Mouse (Mus musculus) heart, embryonic 14.5 days (tissue): ENCODE data around the gene Tigd2. TPM values are rescaled to one million over a fixed set of nuclear protein-coding genes. Genes with fewer than 3 reads are reported as not detected.
A peak's percentile ranks its signal among the peaks of the same experiment; 100 is the strongest.

ENCODE experiments used
- ATAC-seq: fragments of 200-750 bp; cut with Nextera tagmentation; 2 replicates; pipeline ENCODE4 v1.8.0; 2017; ENCODE audit warnings: low read depth, moderate TSS enrichment; ENCODE audit not compliant: insufficient number of reproducible peaks, insufficient read depth, low FRiP score
- H3K27ac ChIP-seq, 2 experiments: fragments of 200-500 bp in 1 of 2; fragments of 300-500 bp in 1 of 2; sonication (generic) in 1 of 2; replicated peaks in 1 of 2; 2 replicates each; pipeline ENCODE4 v1.5.1; 2012 to 2014; ENCODE audit warnings: low read depth in 2 of 2, low read length in 2 of 2, control low read depth in 1 of 2, mild to moderate bottlenecking in 1 of 2, mixed read lengths in 1 of 2; ENCODE audit not compliant: control insufficient read depth in 1 of 2, insufficient read depth in 1 of 2
- H3K27me3 ChIP-seq: fragments of 300-500 bp; sonication (generic); 2 replicates; pipeline ENCODE4 v1.6.1; 2014; ENCODE audit warnings: mild to moderate bottlenecking, low read length, control low read depth; ENCODE audit not compliant: control insufficient read depth, insufficient read depth
- H3K36me3 ChIP-seq: fragments of 300-500 bp; sonication (generic); 2 replicates; pipeline ENCODE4 v1.6.1; 2014; ENCODE audit warnings: mild to moderate bottlenecking, control low read depth, low read length, mixed read lengths; ENCODE audit not compliant: control insufficient read depth, insufficient read depth
- H3K4me1 ChIP-seq, 2 experiments: fragments of 200-500 bp in 1 of 2; fragments of 300-500 bp in 1 of 2; sonication (generic) in 1 of 2; 2 replicates each; pipeline ENCODE4 v1.6.1; 2012 to 2014; ENCODE audit warnings: low read length in 2 of 2, control low read depth in 1 of 2, mixed read lengths in 1 of 2; ENCODE audit not compliant: control insufficient read depth in 2 of 2, insufficient read depth in 2 of 2
- H3K4me2 ChIP-seq: fragments of 300-500 bp; sonication (generic); 2 replicates; pipeline ENCODE4 v1.6.1; 2014; ENCODE audit warnings: mild to moderate bottlenecking, low read length
- H3K4me3 ChIP-seq, 2 experiments: fragments of 200-500 bp in 1 of 2; fragments of 300-500 bp in 1 of 2; sonication (generic) in 1 of 2; 2 replicates each; pipeline ENCODE4 v1.5.1; 2012 to 2014; ENCODE audit warnings: low read length in 2 of 2, mild to moderate bottlenecking in 2 of 2, control low read depth in 1 of 2, low read depth in 1 of 2, moderate library complexity in 1 of 2; ENCODE audit not compliant: control insufficient read depth in 1 of 2, insufficient read depth in 1 of 2
- H3K9ac ChIP-seq: fragments of 300-500 bp; sonication (generic); 2 replicates; pipeline ENCODE4 v1.6.1; 2014; ENCODE audit warnings: mild to moderate bottlenecking, low read length
- H3K9me3 ChIP-seq: fragments of 300-500 bp; sonication (generic); 2 replicates; pipeline ENCODE4 v1.6.1; 2016; ENCODE audit warnings: low read length, control low read depth; ENCODE audit not compliant: control insufficient read depth
- WGBS: fragments of 180-500 bp; shearing (Covaris S2); extraction: QIAGEN DNeasy Blood & Tissue Kit; methylation state at CpG from one replicate; pipeline ENCODE4 v1.1.7; 2014; 5-methylcytosine and 5-hydroxymethylcytosine counted together
- polyA plus RNA-seq: library from polyadenylated mRNA; unstranded; fragments of >200 nt; fragmentation: Nextera tagmentation; extraction: Ambion mirVana; gene quantifications from 2 replicates; pipeline ENCODE4 v1.2.1, GENCODE M21; 2014

Gene Tigd2
- polyA plus RNA-seq, 1 experiment from 2014 or later: 18.8 TPM

DNA sequence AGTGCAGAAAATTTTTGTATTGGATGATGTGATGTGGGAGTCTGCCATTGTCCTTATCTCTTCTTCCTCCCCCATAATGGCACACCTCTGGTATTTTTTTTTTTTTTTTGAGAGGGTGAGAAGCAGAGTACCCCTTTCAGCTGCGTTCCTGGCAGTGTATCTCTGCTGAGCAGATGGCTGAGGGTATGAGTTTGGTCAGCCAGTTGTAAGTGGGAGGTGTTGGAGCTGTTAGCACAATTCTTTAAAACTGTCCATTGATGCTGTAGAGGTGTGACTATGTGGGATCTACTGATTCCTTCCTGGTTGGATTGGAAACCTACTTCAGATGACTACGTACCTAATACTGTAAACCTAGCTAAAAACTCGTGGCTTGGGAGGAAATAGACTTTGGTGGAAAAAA lies 10.3 kb upstream of the Tigd2 start:
- Histone ChIP-seq H3K9me3 (no peaks in the 10 kb centered on the region), H3K36me3 (no peaks in the 10 kb centered on the region), H3K4me2 (no peak overlapping the region), H3K27me3 (no peaks in the 10 kb centered on the region), H3K4me1 (no peaks in the 10 kb centered on the region; a peak in 1 of 4 replicates), H3K9ac (no peak overlapping the region), H3K27ac (no peak overlapping the region), H3K4me3 (no peak overlapping the region)
- WGBS: 72% methylated on average over 3 of the region's 3 CpGs
- no peak for ATAC-seq

DNA sequence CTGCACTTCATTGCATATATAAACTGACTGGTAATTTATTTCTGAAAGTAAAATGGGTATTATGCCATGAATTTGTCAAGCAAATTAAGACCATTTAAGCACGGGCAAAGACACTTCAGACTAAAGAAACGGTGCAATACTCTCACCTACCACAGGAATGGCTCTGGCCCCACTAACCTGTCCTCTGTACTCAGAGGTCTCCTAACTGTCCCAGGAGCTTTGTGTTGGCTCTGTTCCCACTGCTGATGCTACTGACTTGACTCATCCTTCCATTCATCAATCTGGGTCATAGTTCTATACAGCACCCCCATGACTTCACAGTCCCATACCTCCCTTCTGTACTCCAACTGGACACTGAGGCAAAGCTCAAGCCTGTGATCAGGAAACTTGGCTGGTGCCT lies 9.6 kb upstream of the Tigd2 start:
- ATAC-seq: no peak

DNA sequence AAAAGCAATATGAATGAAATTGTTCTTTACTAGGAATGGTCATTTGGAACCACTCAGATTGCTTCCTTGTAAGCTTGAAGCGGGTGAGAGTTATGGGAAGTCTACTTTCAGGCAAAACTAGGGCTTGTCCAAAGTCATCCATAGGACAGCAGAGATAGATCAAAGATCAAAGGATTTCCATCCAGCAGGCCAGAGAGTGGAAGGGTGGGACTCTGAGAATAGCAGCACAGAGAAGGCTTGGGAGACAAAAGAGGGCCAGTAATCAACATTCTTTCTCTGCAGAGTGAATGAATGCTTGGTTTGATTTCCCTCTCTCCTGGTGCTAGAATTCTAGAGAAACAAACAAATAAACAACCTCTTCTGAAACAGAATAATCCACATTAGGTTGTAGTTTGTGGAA lies 1.1 kb upstream of the Tigd2 start:
- Histone ChIP-seq H3K9me3 (no peaks in the 10 kb centered on the region), H3K4me3 (no peak overlapping the region)

More for the DNA sequence above, 9.6 kb upstream of the Tigd2 start:
- Histone ChIP-seq H3K4me2 (no peak overlapping the region), H3K36me3 (no peaks in the 10 kb centered on the region), H3K27ac (no peak overlapping the region), H3K4me1 (no peaks in the 10 kb centered on the region; a peak in 1 of 4 replicates), H3K9ac (no peak overlapping the region), H3K9me3 (no peaks in the 10 kb centered on the region), H3K4me3 (no peak overlapping the region), H3K27me3 (no peaks in the 10 kb centered on the region)
- 88% methylated on average over 2 of the region's 2 CpGs for WGBS

DNA sequence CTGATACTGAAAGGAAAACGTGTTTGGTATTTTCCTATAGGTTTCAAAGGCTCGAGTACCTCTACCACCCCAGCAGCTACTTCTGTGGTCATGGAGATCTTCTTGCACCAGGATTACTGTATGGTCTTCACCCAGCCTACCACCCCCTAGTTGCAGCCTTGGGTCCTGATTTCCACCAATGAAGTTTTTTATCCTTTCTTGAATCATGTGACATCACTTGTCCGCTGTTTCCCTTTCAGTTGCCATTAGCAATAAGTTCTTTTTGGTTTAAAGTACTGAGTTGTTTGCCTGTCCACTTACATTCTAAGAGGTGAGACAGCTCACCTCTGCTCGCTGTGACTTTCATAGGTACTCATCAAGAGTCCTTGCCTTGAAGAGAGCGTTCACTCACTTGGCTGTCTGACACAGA lies 633 bp downstream of the Tigd2 start:
- Histone ChIP-seq H3K36me3 (no peaks in the 10 kb centered on the region), H3K9me3 (no peaks in the 10 kb centered on the region), H3K4me2 (peak overlapping the region; percentile 86), H3K4me1 (peaks cover 2 to 11% of the 10 kb centered on the region in 2 experiments; a peak in 3 of 4 replicates), H3K9ac (peak overlapping the region; percentile 93), H3K27me3 (no peaks in the 10 kb centered on the region), H3K27ac (peak overlapping the region; percentile 87 to 90), H3K4me3 (peak overlapping the region; percentile 89 to 94)
- ATAC-seq: 0 out of 2 replicates have a peak, but pooled peaks have one; percentile 42
- 19% methylated on average over 5 of the region's 5 CpGs for WGBS

More for the DNA sequence above, 1.1 kb upstream of the Tigd2 start:
- Histone ChIP-seq H3K4me1 (peaks cover 2 to 11% of the 10 kb centered on the region in 2 experiments; a peak in 3 of 4 replicates), H3K9ac (no peak overlapping the region), H3K4me2 (no peak overlapping the region), H3K27me3 (no peaks in the 10 kb centered on the region), H3K36me3 (no peaks in the 10 kb centered on the region), H3K27ac (no peak overlapping the region)
- WGBS: 86% methylated on average over 1 of the region's 1 CpGs
- ATAC-seq: no peak

DNA sequence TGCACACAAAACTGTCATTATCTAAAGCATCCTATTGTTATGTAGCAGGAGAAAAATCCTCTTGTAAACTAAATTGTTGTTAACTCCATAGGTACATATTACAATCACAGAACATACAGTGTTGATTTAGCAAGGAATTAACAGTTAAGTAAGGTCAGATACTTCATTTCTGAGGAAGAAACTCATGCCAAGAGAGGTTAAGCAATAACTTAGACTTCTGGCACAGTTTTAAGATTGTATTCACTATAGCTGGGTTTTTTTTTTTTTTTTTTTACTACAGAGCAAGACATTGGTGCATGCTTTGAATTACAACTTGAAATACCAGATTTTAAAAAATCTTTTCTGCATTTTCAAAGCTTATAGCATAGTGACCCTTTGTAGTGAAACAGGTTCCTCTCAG lies 24.5 kb downstream of the Tigd2 start:
- ATAC-seq: no peak
- Histone ChIP-seq H3K27me3 (no peaks in the 10 kb centered on the region), H3K9me3 (peaks cover 3% of the 10 kb centered on the region; the same call in 1 of the 2 replicates), H3K4me1 (no peaks in the 10 kb centered on the region; a peak in 1 of 4 replicates), H3K4me2 (no peak overlapping the region), H3K4me3 (no peak overlapping the region), H3K27ac (no peak overlapping the region), H3K36me3 (no peaks in the 10 kb centered on the region), H3K9ac (no peak overlapping the region)

DNA sequence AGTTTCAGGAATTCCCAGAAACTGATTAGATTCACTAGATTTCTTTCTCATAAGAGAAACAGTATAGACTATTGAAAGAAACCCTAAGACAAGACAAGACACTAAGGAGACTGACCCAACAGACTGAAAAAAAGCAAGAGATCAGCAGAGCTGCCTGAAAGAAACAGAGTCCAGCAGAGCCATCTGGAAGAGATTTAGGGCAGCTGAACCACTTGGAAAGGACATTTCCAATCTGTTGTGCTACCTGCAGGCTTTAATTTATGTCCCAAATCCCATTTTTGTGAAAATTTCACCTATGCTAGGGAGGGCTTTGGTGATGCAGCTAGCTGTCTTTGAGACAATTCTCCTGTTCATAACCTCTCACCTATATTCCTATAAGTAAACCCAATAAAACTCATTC lies 25.0 kb downstream of the Tigd2 start:
- Histone ChIP-seq H3K4me1 (no peaks in the 10 kb centered on the region; a peak in 1 of 4 replicates), H3K4me3 (no peak overlapping the region), H3K27me3 (no peaks in the 10 kb centered on the region), H3K27ac (no peak overlapping the region), H3K9me3 (peaks cover 3% of the 10 kb centered on the region; the same call in 1 of the 2 replicates), H3K36me3 (no peaks in the 10 kb centered on the region), H3K4me2 (no peak overlapping the region), H3K9ac (no peak overlapping the region)
- ATAC-seq: no peak

DNA sequence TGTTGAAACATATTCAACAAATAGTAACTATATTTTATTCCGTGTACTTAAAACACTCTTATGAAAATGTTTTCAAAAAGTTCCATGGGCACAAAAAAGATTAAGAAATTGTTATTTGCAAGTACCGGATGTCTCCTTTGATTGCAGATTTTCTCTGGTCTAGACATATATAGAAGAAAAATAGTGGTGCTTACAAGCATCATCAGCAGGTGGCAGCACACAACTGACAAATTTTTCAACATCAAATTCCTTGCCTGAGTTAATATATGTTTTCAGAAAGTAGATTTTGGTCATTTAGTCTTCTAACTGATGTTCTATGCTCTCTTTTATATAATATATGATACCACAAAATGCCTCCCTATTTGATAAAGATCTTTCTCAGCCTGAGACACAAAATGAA lies 41.0 kb downstream of the Tigd2 start:
- H3K9me3 ChIP-seq: no peaks in the 10 kb centered on the region
- WGBS: 9% methylated on average over 2 of the region's 2 CpGs
- H3K36me3 ChIP-seq: no peaks in the 10 kb centered on the region
- no peak for ATAC-seq
- H3K27ac ChIP-seq: no peak overlapping the region
- no peak overlapping the region for H3K4me3 ChIP-seq
- H3K27me3 ChIP-seq: no peaks in the 10 kb centered on the region
- no peaks in the 10 kb centered on the region for H3K4me1 ChIP-seq
- H3K9ac ChIP-seq: no peak overlapping the region
- no peak overlapping the region for H3K4me2 ChIP-seq

DNA sequence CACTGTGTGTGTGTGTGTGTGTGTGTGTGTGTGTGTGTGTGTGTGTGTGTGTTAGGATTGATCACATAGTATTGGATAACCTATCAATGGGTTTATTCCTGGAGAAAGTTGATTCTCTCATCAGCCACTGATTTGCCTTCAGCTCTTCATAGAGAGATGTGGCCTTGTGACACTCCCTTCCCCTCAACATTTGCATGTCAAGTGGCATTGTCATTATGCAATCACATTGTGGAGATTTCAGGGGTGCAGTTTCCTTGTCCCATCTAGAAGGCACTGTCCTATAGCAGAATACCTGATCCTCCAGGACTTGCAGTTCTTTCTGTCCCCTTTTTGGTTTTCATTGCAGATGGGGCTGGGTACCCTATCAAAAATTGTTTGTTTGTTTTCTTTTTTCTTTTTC lies 41.9 kb downstream of the Tigd2 start:
- no peaks in the 10 kb centered on the region for H3K27me3 ChIP-seq
- H3K4me2 ChIP-seq: no peak overlapping the region
- H3K9ac ChIP-seq: no peak overlapping the region
- H3K9me3 ChIP-seq: no peaks in the 10 kb centered on the region
- no peak overlapping the region for H3K27ac ChIP-seq
- no peaks in the 10 kb centered on the region for H3K36me3 ChIP-seq
- H3K4me3 ChIP-seq: no peak overlapping the region
- H3K4me1 ChIP-seq: no peaks in the 10 kb centered on the region
- ATAC-seq: no peak
